Mouse (Mus musculus) megakaryocyte, embryonic 14.5 days (primary cell): ENCODE measurements around the gene Asb3. TPM values are rescaled to one million over a fixed set of nuclear protein-coding genes. Genes with fewer than 3 reads are reported as not detected.

ENCODE experiments used
- H3K27me3 ChIP-seq: replicated peaks from 2 replicates; pipeline ENCODE3; 2012; ENCODE audit warnings: inconsistent platforms
- H3K36me3 ChIP-seq: replicated peaks from 2 replicates; pipeline ENCODE3; 2012; ENCODE audit warnings: low read length, inconsistent platforms, mixed read lengths
- H3K4me1 ChIP-seq: 2 replicates; pipeline ENCODE4 v1.6.1; 2012; ENCODE audit warnings: inconsistent platforms
- H3K4me3 ChIP-seq: replicated peaks from 2 replicates; pipeline ENCODE3; 2012; ENCODE audit warnings: moderate library complexity, mild to moderate bottlenecking, inconsistent platforms
- H3K9me3 ChIP-seq: 2 replicates; pipeline ENCODE4 v1.6.1; 2012; ENCODE audit warnings: inconsistent platforms
- FLI1 ChIP-seq: IDR thresholded peaks from 2 replicates; pipeline ENCODE4 v1.6.1; 2012; ENCODE audit warnings: low read length, inconsistent platforms, mixed read lengths
- GATA1 ChIP-seq: IDR thresholded peaks from 3 replicates; pipeline ENCODE4 v1.6.1; 2012; ENCODE audit warnings: mixed read lengths, low read length, inconsistent platforms, borderline replicate concordance
- polyA plus RNA-seq: library from polyadenylated mRNA; stranded (reverse); fragments of >175 nt; gene quantifications from 2 replicates; pipeline ENCODE4 v1.2.3, GENCODE M21; 2012; ENCODE audit warnings: low replicate concordance; ENCODE audit not compliant: insufficient read depth

Asb3 gene
- polyA plus RNA-seq = 0.77 TPM in 1 of 2 replicates, not detected in the other

GRCm38 (mm10) chr11:30885171-30885871, at the start of gene Asb3, which contains the start of gene Gpr75:
Gene Asb3, plus strand, starts transcription at chr11:30885416.
Gene Gpr75, plus strand, starts transcription at chr11:30885358.
- H3K9me3 ChIP-seq = no peaks in the 10 kb centered on the region
- no peak for TF ChIP-seq GATA1
- TF ChIP-seq FLI1 = no peak
- H3K4me3 ChIP-seq = peak within 1 kb of the TSS; percentile 88
- peaks cover 12% of the 10 kb centered on the region for H3K27me3 ChIP-seq
- peaks cover 8% of the 10 kb centered on the region for H3K4me1 ChIP-seq
- H3K36me3 ChIP-seq = peaks cover 11% of the 10 kb centered on the region

GRCm38 (mm10) chr11:30838793-30839192, 46.4 kb upstream of the Asb3 start:
- Histone ChIP-seq H3K27me3 (no peaks in the 10 kb centered on the region), H3K4me3 (no peak overlapping the region), H3K9me3 (no peaks in the 10 kb centered on the region), H3K36me3 (peaks cover 85% of the 10 kb centered on the region), H3K4me1 (no peaks in the 10 kb centered on the region)
- TF ChIP-seq FLI1 = no peak
- TF ChIP-seq GATA1 = no peak

GRCm38 (mm10) chr11:30844355-30844754, 40.9 kb upstream of the Asb3 start:
- TF ChIP-seq GATA1 (no peak), FLI1 (no peak)
- Histone ChIP-seq H3K4me1 (no peaks in the 10 kb centered on the region), H3K4me3 (no peak overlapping the region), H3K36me3 (peaks cover 82% of the 10 kb centered on the region), H3K27me3 (no peaks in the 10 kb centered on the region), H3K9me3 (no peaks in the 10 kb centered on the region)

- Histone ChIP-seq H3K4me3 (no peak overlapping the region), H3K27me3 (no peaks in the 10 kb centered on the region), H3K9me3 (no peaks in the 10 kb centered on the region), H3K4me1 (no peaks in the 10 kb centered on the region), H3K36me3 (peaks cover 66% of the 10 kb centered on the region)
- TF ChIP-seq FLI1 (no peak), GATA1 (no peak)
These were observed 12.8 kb upstream of the Asb3 start for GRCm38 (mm10) chr11:30872425-30872824.

DNA sequence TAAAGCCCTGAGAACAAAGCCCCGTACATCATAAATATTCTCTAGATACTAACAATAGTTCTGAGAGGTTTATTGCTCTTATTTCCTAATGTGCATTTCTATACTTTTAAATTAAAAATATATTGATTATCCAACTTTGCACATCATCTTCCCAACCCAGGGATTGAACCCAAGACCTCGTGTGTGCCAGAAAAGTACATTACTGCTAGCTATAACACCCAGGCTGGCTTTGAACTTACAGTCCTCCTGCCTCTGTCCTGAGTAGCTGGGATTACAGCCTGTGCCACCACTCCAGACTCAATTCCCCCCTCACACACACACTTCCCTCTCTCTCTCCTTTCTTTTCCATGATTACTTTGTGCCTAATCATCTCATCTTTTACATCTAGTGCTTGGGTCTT, 2.9 kb downstream of the Asb3 start:
- H3K27me3 ChIP-seq = peaks cover 16% of the 10 kb centered on the region
- TF ChIP-seq FLI1 (no peak), GATA1 (no peak)
- H3K4me1 ChIP-seq = peaks cover 8% of the 10 kb centered on the region
- no peaks in the 10 kb centered on the region for H3K36me3 ChIP-seq
- H3K9me3 ChIP-seq = no peaks in the 10 kb centered on the region
- H3K4me3 ChIP-seq = no peak overlapping the region

DNA sequence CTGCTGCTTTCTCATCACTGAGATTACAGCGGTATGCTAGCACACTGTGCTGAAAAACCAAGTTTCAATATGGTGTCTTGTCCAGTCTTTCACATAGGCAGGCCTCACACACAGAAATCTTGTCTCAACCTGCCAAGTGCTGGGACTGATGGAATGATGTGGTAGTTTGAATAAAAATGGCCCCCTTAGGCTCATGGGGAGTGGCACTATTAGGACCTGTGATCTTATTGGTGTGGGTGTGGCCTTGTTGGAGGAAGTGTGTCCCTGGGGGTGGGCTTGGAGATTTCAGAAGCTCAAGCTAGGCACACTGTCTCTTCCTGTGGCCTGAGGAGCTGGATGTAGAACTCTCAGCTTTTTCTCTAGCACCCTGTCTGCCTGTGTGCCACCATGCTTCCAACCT, 11.0 kb downstream of the Asb3 start:
- no peaks in the 10 kb centered on the region for H3K36me3 ChIP-seq
- H3K4me3 ChIP-seq = no peak overlapping the region
- H3K4me1 ChIP-seq = no peaks in the 10 kb centered on the region
- H3K27me3 ChIP-seq = peaks cover 3% of the 10 kb centered on the region
- no peak for TF ChIP-seq GATA1
- TF ChIP-seq FLI1 = no peak
- H3K9me3 ChIP-seq = no peaks in the 10 kb centered on the region

DNA sequence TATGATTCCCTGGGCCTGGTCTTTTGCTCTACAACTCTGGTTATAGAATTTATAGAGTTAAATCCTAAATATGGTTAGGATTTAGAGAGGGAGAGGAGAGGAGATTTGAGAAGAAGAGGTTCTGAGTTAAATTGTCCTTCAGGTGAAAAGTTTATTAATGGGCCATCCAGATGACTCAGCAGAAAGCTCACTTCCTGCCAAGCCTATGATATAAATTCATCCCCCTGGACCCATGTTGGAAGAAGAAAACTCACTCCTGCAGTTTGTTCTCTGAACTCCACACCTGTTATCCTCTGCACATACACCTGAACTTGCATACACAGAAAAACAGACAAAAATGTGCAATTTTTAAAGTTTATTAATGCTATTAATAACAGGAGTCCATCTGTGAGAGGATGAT, 14.1 kb downstream of the Asb3 start:
- no peaks in the 10 kb centered on the region for H3K9me3 ChIP-seq
- no peak overlapping the region for H3K4me3 ChIP-seq
- H3K4me1 ChIP-seq = no peaks in the 10 kb centered on the region
- no peak for TF ChIP-seq FLI1
- TF ChIP-seq GATA1 = no peak
- H3K27me3 ChIP-seq = no peaks in the 10 kb centered on the region
- no peaks in the 10 kb centered on the region for H3K36me3 ChIP-seq

DNA sequence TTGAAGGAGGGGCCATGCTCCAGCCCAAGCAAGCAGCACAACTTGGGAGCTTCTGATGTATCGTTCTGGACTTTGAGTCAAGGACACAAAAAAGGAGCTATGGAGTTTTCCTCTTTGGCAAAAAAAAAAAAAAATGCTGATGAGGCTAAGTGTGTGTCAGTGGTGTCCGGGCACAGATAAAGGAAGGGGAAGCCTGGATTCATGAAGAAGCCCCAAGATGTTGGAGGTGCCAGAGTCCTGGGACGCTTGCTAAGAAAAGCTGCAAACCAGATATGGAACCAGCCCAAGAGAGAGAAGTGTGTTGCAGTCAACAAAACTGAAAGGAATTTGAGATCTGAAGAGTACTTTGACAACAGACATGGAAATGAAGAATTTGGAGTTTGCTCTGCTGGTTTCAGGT, 27.1 kb downstream of the Asb3 start:
- Histone ChIP-seq H3K36me3 (no peaks in the 10 kb centered on the region), H3K4me1 (no peaks in the 10 kb centered on the region), H3K27me3 (no peaks in the 10 kb centered on the region), H3K9me3 (0 out of 2 replicates have a peak, but pooled peaks cover 2% of the 10 kb centered on the region), H3K4me3 (no peak overlapping the region)
- TF ChIP-seq GATA1 (no peak), FLI1 (no peak)

- Histone ChIP-seq H3K27me3 (no peaks in the 10 kb centered on the region), H3K9me3 (no peaks in the 10 kb centered on the region), H3K36me3 (peaks cover 14% of the 10 kb centered on the region), H3K4me3 (no peak overlapping the region), H3K4me1 (no peaks in the 10 kb centered on the region; the same call in 1 of the 2 replicates)
- TF ChIP-seq FLI1 (no peak), GATA1 (no peak)
These were observed 35.4 kb downstream of the Asb3 start for GRCm38 (mm10) chr11:30920641-30921040.

- H3K27me3 ChIP-seq = no peaks in the 10 kb centered on the region
- no peak for TF ChIP-seq GATA1
- TF ChIP-seq FLI1 = no peak
- no peaks in the 10 kb centered on the region for H3K9me3 ChIP-seq
- H3K36me3 ChIP-seq = peaks cover 38% of the 10 kb centered on the region
- H3K4me3 ChIP-seq = no peak overlapping the region
- H3K4me1 ChIP-seq = no peaks in the 10 kb centered on the region; the same call in 1 of the 2 replicates
These were observed 38.1 kb downstream of the Asb3 start for GRCm38 (mm10) chr11:30923283-30923682.
